Mouse (Mus musculus): ENCODE measurements around the gene Plxdc2. TPM values are rescaled to one million over a fixed set of nuclear protein-coding genes. Genes with fewer than 3 reads are reported as not detected.
A peak's percentile ranks its signal among the peaks of the same experiment; 100 is the strongest.

Plxdc2 gene
- 15.5 and 16.5 TPM in 2 replicates for polyA plus RNA-seq (2014; fragmentation: Nextera tagmentation; extraction: Ambion mirVana)

DNA sequence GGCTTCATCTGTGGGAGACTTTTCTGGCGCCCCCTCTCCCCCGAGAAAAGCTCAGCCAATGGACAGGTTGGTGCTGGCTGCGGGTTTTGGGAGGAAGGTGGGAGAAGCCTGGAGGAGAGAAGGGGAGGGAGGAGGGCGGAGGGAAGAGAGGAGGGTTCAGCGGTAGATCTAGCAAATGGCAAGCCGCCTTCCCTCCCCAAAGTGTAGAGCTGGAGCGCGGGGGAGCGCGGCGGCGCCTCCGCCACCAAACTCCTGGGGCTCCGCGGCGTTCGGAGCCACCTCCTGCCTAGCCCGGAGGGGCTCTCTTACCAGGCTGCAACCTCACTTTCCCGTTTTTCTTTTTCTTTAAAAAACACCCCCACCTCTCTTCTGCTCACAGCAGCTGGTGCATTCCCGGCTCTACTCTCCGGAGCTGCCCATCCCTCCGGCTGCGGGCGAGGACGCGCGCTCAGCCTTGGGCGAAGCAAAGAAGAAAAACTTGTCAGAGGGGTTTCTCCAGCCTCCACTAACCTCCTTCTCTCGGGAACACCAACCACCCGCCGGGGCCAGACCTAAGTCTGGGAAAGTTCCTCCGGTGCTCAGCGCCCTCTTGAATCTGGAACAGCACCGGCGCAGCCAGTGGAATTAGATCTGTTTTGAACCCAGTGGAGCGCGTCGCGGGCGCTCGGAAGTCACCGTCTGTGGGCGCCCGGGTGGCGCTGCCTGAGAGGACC, at the start of gene Plxdc2:
TSS of gene Plxdc2 (plus strand) at position 199 of the 713 bp plus-strand sequence.
- Histone ChIP-seq H3K36me3 (ENCODE audit: control insufficient read depth, insufficient read depth, low read length) (no peaks in the 10 kb centered on the region), H3K4me2 (ENCODE audit: low read depth, low read length, severe bottlenecking) (peak within 1 kb of the TSS; percentile 75), H3K9me3 (ENCODE audit: control insufficient read depth, low read length) (no peaks in the 10 kb centered on the region), H3K4me3 (ENCODE audit: low read depth, low read length) (peak within 1 kb of the TSS; percentile 63), H3K9ac (ENCODE audit: low read length) (peak within 1 kb of the TSS; percentile 61), H3K27ac (ENCODE audit: low read depth, low read length) (peak within 1 kb of the TSS; percentile 50), H3K4me1 (replicated peaks; ENCODE audit: control insufficient read depth, insufficient read depth, low read length) (no peaks in the 10 kb centered on the region), H3K27me3 (ENCODE audit: control insufficient read depth, insufficient read depth, low read length) (no peaks in the 10 kb centered on the region)
- under 1% methylated on average over 38 of the region's 45 CpGs for whole genome bisulfite sequencing
- DNase-seq (ENCODE audit: low spot score) (peak; percentile 86), ATAC-seq (replicated peaks; ENCODE audit: low FRiP score) (peak; percentile 90)

DNA sequence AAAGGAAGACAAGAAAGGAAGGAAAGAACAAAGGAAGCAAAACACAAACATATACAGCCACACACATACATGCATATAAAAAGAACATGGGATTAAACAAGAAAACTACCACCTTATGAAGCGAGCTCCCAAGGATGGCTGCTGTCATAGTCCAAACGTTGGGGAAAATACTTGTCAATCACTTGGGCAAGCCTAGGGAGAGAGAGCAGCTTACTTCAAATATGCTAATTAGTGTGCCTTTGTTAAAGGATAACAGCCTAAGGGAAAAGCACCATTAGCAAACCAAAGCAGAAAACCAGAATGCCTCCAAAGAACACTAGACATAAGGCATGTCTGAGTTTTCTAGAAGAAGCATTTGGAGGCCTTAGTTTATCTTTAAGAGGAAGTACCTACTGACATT, 45.7 kb upstream of the Plxdc2 start:
- H3K27ac ChIP-seq (ENCODE audit: low read depth, low read length): no peak overlapping the region
- no peaks in the 10 kb centered on the region for H3K27me3 ChIP-seq (ENCODE audit: control insufficient read depth, insufficient read depth, low read length)
- no peaks in the 10 kb centered on the region for H3K9me3 ChIP-seq (ENCODE audit: control insufficient read depth, low read length)
- H3K4me3 ChIP-seq (ENCODE audit: low read depth, low read length): no peak overlapping the region
- no peak for DNase-seq (ENCODE audit: low spot score)
- H3K9ac ChIP-seq (ENCODE audit: low read length): no peak overlapping the region
- H3K36me3 ChIP-seq (ENCODE audit: control insufficient read depth, insufficient read depth, low read length): no peaks in the 10 kb centered on the region
- peak; percentile 87 for ATAC-seq (replicated peaks; ENCODE audit: low FRiP score)
- no peak overlapping the region for H3K4me2 ChIP-seq (ENCODE audit: low read depth, low read length, severe bottlenecking)
- no peaks in the 10 kb centered on the region for H3K4me1 ChIP-seq (replicated peaks; ENCODE audit: control insufficient read depth, insufficient read depth, low read length)
- WGBS: 12% methylated on average over 2 of the region's 2 CpGs

DNA sequence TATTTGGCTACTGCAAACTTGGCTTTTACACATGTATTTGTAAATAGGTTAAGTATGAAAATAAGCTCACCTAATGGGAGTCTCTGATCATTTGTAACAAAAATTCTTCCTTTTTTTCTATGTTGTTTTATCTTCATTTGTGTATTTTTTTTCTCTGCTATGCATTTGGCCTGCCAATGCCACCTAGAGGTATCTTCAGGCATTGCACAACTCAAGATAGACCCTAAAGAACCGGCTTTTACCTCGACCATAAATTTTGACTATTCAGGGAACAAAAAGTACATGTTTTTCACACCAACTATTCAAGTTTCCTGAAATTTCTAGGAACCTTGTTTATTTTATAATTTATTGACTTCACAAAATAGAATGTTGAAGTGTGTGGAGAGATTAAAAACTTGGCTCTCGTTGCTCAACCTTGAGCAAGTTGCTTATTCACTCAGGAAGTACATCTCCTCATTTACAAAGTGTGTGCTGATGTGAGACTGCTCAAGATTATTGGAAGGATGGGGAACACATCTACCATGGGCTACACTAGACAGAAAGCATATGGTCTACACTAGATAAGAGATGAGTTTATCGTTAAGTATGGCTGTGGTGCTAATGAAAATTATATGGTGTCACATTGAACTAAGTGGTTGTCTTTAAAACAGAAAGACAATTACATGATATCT, 43.6 kb upstream of the Plxdc2 start:
- no peak overlapping the region for H3K4me2 ChIP-seq (ENCODE audit: low read depth, low read length, severe bottlenecking)
- no peak for DNase-seq (ENCODE audit: low spot score)
- H3K9me3 ChIP-seq (ENCODE audit: control insufficient read depth, low read length): no peaks in the 10 kb centered on the region
- H3K27ac ChIP-seq (ENCODE audit: low read depth, low read length): no peak overlapping the region
- H3K9ac ChIP-seq (ENCODE audit: low read length): no peak overlapping the region
- H3K4me3 ChIP-seq (ENCODE audit: low read depth, low read length): no peak overlapping the region
- ATAC-seq (replicated peaks; ENCODE audit: low FRiP score): no peak; the same call in 1 of the 2 replicates
- 63% methylated on average over 4 of the region's 4 CpGs for WGBS
- no peaks in the 10 kb centered on the region for H3K4me1 ChIP-seq (replicated peaks; ENCODE audit: control insufficient read depth, insufficient read depth, low read length)
- no peaks in the 10 kb centered on the region for H3K36me3 ChIP-seq (ENCODE audit: control insufficient read depth, insufficient read depth, low read length)
- no peaks in the 10 kb centered on the region for H3K27me3 ChIP-seq (ENCODE audit: control insufficient read depth, insufficient read depth, low read length)

DNA sequence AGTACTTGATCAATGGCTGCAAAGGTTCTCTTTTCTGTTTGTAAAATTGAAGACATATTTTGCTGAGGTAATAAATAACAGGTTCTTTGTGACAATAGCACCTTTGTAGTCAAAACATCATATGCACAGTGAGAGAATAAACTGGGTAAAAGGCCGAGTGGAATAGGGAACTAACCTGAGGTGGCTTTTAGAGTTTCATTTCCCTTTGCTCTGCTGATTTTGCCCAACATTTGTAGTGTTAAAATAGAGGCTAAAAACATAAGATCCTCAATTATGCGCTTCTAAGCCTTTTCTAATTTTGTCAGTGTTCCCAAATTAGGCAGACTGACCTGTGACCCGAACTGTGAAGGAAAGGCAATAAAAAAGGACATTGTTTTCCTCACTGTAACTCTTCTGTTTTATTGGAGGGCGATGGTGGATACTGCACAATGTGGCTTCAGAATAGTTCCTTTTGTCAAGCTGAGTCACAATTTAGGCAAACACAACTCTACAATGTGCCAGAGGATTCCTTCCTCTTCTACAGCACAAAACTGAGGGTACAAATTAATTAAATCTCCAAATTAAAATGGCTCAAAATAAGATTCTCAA, 20.8 kb upstream of the Plxdc2 start:
- no peaks in the 10 kb centered on the region for H3K4me1 ChIP-seq (replicated peaks; ENCODE audit: control insufficient read depth, insufficient read depth, low read length)
- no peak overlapping the region for H3K9ac ChIP-seq (ENCODE audit: low read length)
- no peaks in the 10 kb centered on the region for H3K9me3 ChIP-seq (ENCODE audit: control insufficient read depth, low read length)
- no peak overlapping the region for H3K27ac ChIP-seq (ENCODE audit: low read depth, low read length)
- no peak overlapping the region for H3K4me3 ChIP-seq (ENCODE audit: low read depth, low read length)
- whole genome bisulfite sequencing: 50% methylated on average over 4 of the region's 4 CpGs
- DNase-seq (ENCODE audit: low spot score): no peak
- no peaks in the 10 kb centered on the region for H3K27me3 ChIP-seq (ENCODE audit: control insufficient read depth, insufficient read depth, low read length)
- H3K36me3 ChIP-seq (ENCODE audit: control insufficient read depth, insufficient read depth, low read length): no peaks in the 10 kb centered on the region
- ATAC-seq (replicated peaks; ENCODE audit: low FRiP score): no peak
- H3K4me2 ChIP-seq (ENCODE audit: low read depth, low read length, severe bottlenecking): no peak overlapping the region

DNA sequence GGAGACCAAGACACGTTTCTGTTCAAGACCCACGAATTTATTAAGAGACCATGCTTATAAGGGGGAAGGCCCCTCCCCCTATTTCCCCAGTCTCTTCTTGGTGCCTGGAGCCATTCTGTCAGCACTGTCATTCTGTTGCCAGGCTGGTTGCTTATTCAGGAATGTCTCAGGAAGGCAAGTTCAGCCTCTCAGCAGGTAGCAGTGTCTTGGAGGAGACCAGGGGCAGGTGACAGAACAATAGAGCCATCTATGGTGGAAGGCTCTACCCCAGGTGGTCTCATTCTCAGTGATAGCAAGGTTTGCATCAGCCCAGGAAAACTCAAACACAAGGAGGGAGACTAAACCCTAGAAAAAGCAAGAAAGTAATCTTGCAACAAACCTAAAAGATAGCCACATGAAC, 11.5 kb upstream of the Plxdc2 start:
- H3K9ac ChIP-seq (ENCODE audit: low read length): no peak overlapping the region
- H3K36me3 ChIP-seq (ENCODE audit: control insufficient read depth, insufficient read depth, low read length): no peaks in the 10 kb centered on the region
- H3K27ac ChIP-seq (ENCODE audit: low read depth, low read length): no peak overlapping the region
- ATAC-seq (replicated peaks; ENCODE audit: low FRiP score) (no peak), DNase-seq (ENCODE audit: low spot score) (no peak)
- H3K4me3 ChIP-seq (ENCODE audit: low read depth, low read length): no peak overlapping the region
- 68% methylated on average over 2 of the region's 2 CpGs for WGBS
- H3K4me1 ChIP-seq (replicated peaks; ENCODE audit: control insufficient read depth, insufficient read depth, low read length): no peaks in the 10 kb centered on the region
- no peak overlapping the region for H3K4me2 ChIP-seq (ENCODE audit: low read depth, low read length, severe bottlenecking)
- no peaks in the 10 kb centered on the region for H3K9me3 ChIP-seq (ENCODE audit: control insufficient read depth, low read length)
- no peaks in the 10 kb centered on the region for H3K27me3 ChIP-seq (ENCODE audit: control insufficient read depth, insufficient read depth, low read length)

DNA sequence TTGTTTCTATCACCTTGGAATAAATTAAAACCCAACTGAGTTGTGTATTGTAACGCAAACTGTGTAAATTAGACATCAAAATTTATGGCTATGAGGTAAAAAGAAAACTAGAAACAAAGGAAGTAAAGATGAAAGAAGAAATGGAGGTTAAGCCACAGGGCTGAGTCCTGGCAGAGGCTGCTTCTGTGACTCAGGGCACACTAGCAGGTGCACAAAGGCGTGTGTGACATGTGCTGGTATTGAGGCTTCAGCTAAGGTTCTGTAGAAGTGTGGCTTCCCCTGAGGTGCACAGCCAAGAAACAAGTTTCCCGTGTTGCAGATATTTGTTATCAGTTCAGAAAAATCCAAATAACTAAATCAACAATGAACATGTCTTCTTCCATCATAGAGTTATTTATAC, 5.0 kb upstream of the Plxdc2 start:
- Histone ChIP-seq H3K4me2 (ENCODE audit: low read depth, low read length, severe bottlenecking) (no peak overlapping the region), H3K4me3 (ENCODE audit: low read depth, low read length) (no peak overlapping the region), H3K9ac (ENCODE audit: low read length) (no peak overlapping the region), H3K27ac (ENCODE audit: low read depth, low read length) (no peak overlapping the region), H3K4me1 (replicated peaks; ENCODE audit: control insufficient read depth, insufficient read depth, low read length) (no peaks in the 10 kb centered on the region), H3K27me3 (ENCODE audit: control insufficient read depth, insufficient read depth, low read length) (no peaks in the 10 kb centered on the region), H3K9me3 (ENCODE audit: control insufficient read depth, low read length) (no peaks in the 10 kb centered on the region), H3K36me3 (ENCODE audit: control insufficient read depth, insufficient read depth, low read length) (no peaks in the 10 kb centered on the region)
- 82% methylated on average over 3 of the region's 3 CpGs for WGBS
- no peak for DNase-seq (ENCODE audit: low spot score)
- no peak for ATAC-seq (replicated peaks; ENCODE audit: low FRiP score)

DNA sequence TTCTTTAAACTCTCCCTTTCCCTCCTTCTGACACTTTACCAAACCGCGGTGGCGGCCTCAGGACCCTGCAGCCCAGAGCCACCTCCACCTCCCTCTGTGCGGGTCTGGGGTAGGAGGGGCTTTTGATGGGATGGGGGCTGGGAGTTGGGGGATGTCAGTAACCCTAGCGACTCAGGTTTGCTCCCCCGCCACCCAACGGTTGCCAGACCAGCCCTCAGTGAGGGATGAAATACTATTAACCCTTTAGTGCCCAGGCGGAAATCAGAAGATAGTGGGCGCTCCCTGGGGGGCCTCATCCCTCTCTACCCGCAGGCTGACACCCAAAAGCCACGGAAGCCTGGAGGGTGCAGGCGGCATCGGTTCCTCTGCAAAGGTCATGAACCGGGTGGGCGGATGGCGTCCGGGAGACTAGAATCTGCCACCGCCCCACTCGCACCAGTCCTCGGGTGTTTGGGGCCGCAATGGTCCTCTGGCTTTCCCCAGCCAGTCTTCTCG, 446 bp upstream of the Plxdc2 start:
- Histone ChIP-seq H3K27me3 (ENCODE audit: control insufficient read depth, insufficient read depth, low read length) (no peaks in the 10 kb centered on the region), H3K4me1 (replicated peaks; ENCODE audit: control insufficient read depth, insufficient read depth, low read length) (no peaks in the 10 kb centered on the region), H3K4me2 (ENCODE audit: low read depth, low read length, severe bottlenecking) (peak overlapping the region; percentile 75), H3K9me3 (ENCODE audit: control insufficient read depth, low read length) (no peaks in the 10 kb centered on the region), H3K4me3 (ENCODE audit: low read depth, low read length) (peak overlapping the region; percentile 63), H3K27ac (ENCODE audit: low read depth, low read length) (peak overlapping the region; percentile 50), H3K36me3 (ENCODE audit: control insufficient read depth, insufficient read depth, low read length) (no peaks in the 10 kb centered on the region), H3K9ac (ENCODE audit: low read length) (peak overlapping the region; percentile 61)
- ATAC-seq (replicated peaks; ENCODE audit: low FRiP score) (peak; percentile 93), DNase-seq (ENCODE audit: low spot score) (peak; percentile 90)
- 0% methylated on average over 22 of the region's 22 CpGs for WGBS

DNA sequence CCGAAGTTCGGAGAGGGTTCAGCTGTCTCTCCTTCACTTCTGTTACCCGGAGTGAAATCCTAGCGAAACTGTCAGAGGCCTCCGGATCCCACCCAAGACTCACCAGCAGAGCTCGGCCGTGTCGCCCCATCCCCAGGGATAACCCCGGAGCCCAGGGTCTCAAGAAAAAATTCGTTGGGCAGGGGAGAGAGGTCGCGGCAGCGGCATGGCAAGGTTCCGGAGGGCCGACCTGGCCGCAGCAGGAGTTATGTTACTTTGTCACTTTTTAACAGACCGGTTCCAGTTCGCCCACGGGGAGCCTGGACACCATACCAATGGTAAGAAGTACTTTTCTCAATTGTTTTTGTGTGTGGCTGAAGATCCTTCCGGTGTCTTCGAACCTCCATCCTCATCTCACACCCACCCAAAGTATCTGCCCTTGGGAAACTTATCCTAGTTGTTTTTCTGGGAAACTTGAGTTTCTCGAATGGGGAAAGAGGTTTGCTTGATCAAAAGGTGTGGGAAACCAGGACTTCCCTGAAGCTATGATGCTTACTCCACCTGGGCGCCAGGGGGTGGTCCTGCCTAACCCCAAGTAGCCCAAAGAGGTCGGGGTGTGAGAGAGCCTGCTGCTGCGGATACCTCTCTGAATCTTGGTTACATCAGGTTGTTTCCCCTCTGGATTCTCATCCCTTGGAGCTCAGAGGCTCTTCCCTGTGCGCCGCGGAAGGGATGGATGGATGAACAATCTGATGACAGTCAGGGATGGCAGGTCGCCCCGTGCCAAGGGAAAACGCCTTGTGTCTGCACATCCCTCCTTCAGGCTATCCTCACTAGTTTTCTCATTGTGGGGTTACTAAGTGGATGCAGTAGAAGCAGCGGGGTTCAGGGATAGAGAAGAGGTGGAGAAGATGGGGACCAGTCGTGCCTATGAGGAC, 1.1 kb downstream of the Plxdc2 start:
- Histone ChIP-seq H3K4me2 (ENCODE audit: low read depth, low read length, severe bottlenecking) (peak overlapping the region; percentile 75), H3K9ac (ENCODE audit: low read length) (peak overlapping the region; percentile 61), H3K4me1 (replicated peaks; ENCODE audit: control insufficient read depth, insufficient read depth, low read length) (no peaks in the 10 kb centered on the region), H3K27ac (ENCODE audit: low read depth, low read length) (no peak overlapping the region), H3K9me3 (ENCODE audit: control insufficient read depth, low read length) (no peaks in the 10 kb centered on the region), H3K36me3 (ENCODE audit: control insufficient read depth, insufficient read depth, low read length) (no peaks in the 10 kb centered on the region), H3K27me3 (ENCODE audit: control insufficient read depth, insufficient read depth, low read length) (no peaks in the 10 kb centered on the region), H3K4me3 (ENCODE audit: low read depth, low read length) (peak overlapping the region; percentile 63)
- ATAC-seq (replicated peaks; ENCODE audit: low FRiP score) (peak; percentile 1; the same call in 1 of the 2 replicates), DNase-seq (ENCODE audit: low spot score) (peak; percentile 67)
- 2% methylated on average over 33 of the region's 33 CpGs for WGBS

Measured in forebrain, embryonic 11.5 days (tissue).